Mouse (Mus musculus) lung, adult 10 weeks (tissue): ENCODE results near the gene H1f0. TPM values are rescaled to one million over a fixed set of nuclear protein-coding genes. Genes with fewer than 3 reads are reported as not detected.

Experiments
- polyA plus RNA-seq: library from polyadenylated mRNA; stranded (reverse); fragments of 350-450 nt; fragmentation: Illumina TruSeq; extraction: RNeasy Lipid Tissue Mini Kit (QIAGEN cat#74804); gene quantifications from one replicate; pipeline ENCODE4 v1.2.3, GENCODE M21; 2014; ENCODE audit warnings: low read depth, low replicate concordance; ENCODE audit not compliant: insufficient read depth

H1f0 gene
- polyA plus RNA-seq, result 89.9 TPM

GRCm38 (mm10) chr15:79028237-79028738, at the start of gene H1f0:
Gene H1f0 (plus strand): TSS chr15:79028450.

GRCm38 (mm10) chr15:79041585-79041984, 13.3 kb downstream of the H1f0 start, which contains the start of gene Galr3:
Gene Galr3 (plus strand): TSS chr15:79041885.

GRCm38 (mm10) chr15:79062376-79063159, 34.3 kb downstream of the H1f0 start, which contains the start of gene Ankrd54:
Gene Ankrd54 (minus strand): TSS chr15:79062893.

GRCm38 (mm10) chr15:79074913-79075532, 46.8 kb downstream of the H1f0 start, which contains the start of gene Eif3l:
Gene Eif3l (plus strand): TSS chr15:79075179.

Other genes with a start within 250 kb of the H1f0 start
- 11.6 TPM for gene Card10, start 225.4 kb upstream of the H1f0 start, polyA plus RNA-seq
- gene Cdc42ep1, start 185.8 kb upstream of the H1f0 start, polyA plus RNA-seq, result 85.0 TPM
- 4.2 TPM for gene Lgals2, start 172.9 kb upstream of the H1f0 start, polyA plus RNA-seq
- 41.9 TPM for gene Gga1, start 151.3 kb upstream of the H1f0 start, polyA plus RNA-seq
- gene Gm49510, start 128.8 kb upstream of the H1f0 start, polyA plus RNA-seq, result not detected
- 11.6 TPM for gene Sh3bp1, start 128.7 kb upstream of the H1f0 start, polyA plus RNA-seq
- gene Pdxp, start 114.5 kb upstream of the H1f0 start, polyA plus RNA-seq, result 1.4 TPM
- 364 TPM for gene Lgals1, start 101.7 kb upstream of the H1f0 start, polyA plus RNA-seq
- 24.6 TPM for gene Nol12, start 93.5 kb upstream of the H1f0 start, polyA plus RNA-seq
- gene Triobp, start 80.7 kb upstream of the H1f0 start, polyA plus RNA-seq, result 23.1 TPM
- gene Galr3, start 13.4 kb downstream of the H1f0 start, polyA plus RNA-seq, result not detected
- 22.8 TPM for gene Ankrd54, start 34.4 kb downstream of the H1f0 start, polyA plus RNA-seq
- 61.9 TPM for gene Eif3l, start 46.7 kb downstream of the H1f0 start, polyA plus RNA-seq
- gene Micall1, start 80.4 kb downstream of the H1f0 start, polyA plus RNA-seq, result 9.4 TPM
- 117 TPM for gene Polr2f, start 112.6 kb downstream of the H1f0 start, polyA plus RNA-seq
- gene 1700088E04Rik, start 112.8 kb downstream of the H1f0 start, polyA plus RNA-seq, result 25.5 TPM
- gene Sox10, start 136.8 kb downstream of the H1f0 start, polyA plus RNA-seq, result 0.17 TPM
- 13.2 TPM for gene Pick1, start 200.7 kb downstream of the H1f0 start, polyA plus RNA-seq
- 0.14 TPM for gene Gm49486, start 200.9 kb downstream of the H1f0 start, polyA plus RNA-seq
- gene Slc16a8, start 226.3 kb downstream of the H1f0 start, polyA plus RNA-seq, result not detected